Mouse (Mus musculus) left cerebral cortex, adult 2 months (tissue): Measurements from ENCODE around the gene Ttc21a. TPM values are rescaled to one million over a fixed set of nuclear protein-coding genes. Genes with fewer than 3 reads are reported as not detected.

Experiments
- DNase-seq, 2 experiments: peaks; one replicate each; pipeline ENCODE4 v3.0.0; 2021 to 2022; ENCODE audit warnings: low spot score in 2 of 2, mixed read lengths in 1 of 2; ENCODE audit errors: extremely low spot score in 1 of 2
- H3K27ac ChIP-seq: fragments of 200-600 bp; 2 replicates; pipeline ENCODE4 v1.8.1; 2022
- H3K4me3 ChIP-seq: fragments of 200-600 bp; 2 replicates; pipeline ENCODE4 v1.8.1; 2022
- CTCF ChIP-seq: fragments of 200-600 bp; IDR thresholded peaks from 2 replicates; pipeline ENCODE4 v1.8.1; 2022; ENCODE audit warnings: antibody characterized with exemption, mild to moderate bottlenecking, moderate library complexity
- intact Hi-C: fragments of 180-260 bp; cut with DNase I; formaldehyde crosslinking; loops from one replicate; pipeline ENCODE4 v1.15.1; 2025
- total RNA-seq, 2 experiments: library from RNA; stranded (reverse); gene quantifications; 2 replicates each; pipeline ENCODE4 v1.2.3; 2021

The Ttc21a gene
- total RNA-seq, 2 experiments from 2014 or later, result 0.45 to 0.77 TPM

DNA sequence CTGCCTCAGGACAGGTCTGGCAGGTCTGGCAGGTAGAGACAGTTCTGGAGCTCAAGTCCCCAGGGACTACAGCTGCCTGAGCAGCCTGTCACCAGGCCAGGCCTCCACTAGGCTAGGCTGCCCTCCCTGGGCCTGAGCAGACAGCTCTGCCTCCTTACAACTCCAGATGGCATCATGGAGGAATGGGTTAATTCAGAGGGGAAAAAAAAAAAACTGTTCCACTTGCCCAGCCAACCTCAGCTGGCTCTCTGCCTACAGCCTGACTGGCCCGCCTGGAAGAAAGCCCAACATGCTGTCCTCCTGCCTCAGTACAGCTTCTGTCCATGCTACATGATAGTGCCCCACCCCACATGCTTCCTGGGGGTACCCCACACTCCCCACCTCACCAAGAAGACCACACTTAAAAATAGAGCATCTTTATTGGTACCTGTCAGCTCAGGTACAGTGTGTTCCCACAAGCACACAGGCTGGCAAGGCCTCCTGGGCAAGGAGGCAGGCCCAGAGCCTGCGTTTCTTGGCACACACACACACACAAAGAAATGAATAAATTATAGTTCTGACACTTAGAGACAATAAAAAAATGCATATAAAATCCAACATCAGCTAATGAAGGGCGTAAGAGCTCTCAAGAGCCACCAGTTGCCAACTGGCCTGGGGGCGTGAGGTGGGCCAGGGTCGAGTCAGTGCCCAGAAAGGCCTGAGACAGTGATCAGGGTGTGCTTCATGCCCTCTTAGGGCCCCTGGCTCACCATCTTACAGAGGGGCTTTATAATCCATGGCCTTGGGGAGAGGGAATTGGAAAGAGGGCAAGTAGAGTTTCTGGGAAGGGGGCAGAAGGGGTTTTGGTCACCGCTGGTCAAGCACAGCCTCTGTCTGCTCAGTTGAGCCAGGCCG is 33.6 kb downstream of the Ttc21a start:
- no peak for TF ChIP-seq CTCF
- no peak overlapping the region for H3K4me3 ChIP-seq
- no peak for DNase-seq
- intact Hi-C loops, result no loop called here
- H3K27ac ChIP-seq, result peak overlapping the region; percentile 7; the same call in 1 of the 2 replicates

DNA sequence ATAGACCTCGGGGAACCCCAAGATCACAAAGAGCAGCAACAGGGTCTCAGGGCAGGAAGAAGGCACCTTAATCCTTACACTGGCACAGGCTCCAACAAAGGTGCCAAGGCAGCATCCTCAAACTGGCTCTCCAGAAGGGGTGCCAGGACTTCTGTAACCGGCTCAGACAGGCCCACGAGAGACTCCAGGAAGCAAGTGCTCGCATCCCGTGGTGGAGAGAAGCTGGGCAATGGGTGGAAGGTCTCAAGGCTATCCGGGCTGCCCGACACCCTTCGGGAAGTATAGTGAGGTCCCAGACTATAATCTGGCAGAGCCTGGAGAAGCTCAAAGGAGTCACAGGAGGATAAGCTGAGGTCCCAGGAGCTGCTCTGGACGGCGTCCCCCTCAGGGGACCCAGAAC is 34.8 kb downstream of the Ttc21a start:
- no peak for TF ChIP-seq CTCF
- intact Hi-C loops, result no loop called here
- no peak overlapping the region for H3K4me3 ChIP-seq
- no peak for DNase-seq
- no peak overlapping the region for H3K27ac ChIP-seq

DNA sequence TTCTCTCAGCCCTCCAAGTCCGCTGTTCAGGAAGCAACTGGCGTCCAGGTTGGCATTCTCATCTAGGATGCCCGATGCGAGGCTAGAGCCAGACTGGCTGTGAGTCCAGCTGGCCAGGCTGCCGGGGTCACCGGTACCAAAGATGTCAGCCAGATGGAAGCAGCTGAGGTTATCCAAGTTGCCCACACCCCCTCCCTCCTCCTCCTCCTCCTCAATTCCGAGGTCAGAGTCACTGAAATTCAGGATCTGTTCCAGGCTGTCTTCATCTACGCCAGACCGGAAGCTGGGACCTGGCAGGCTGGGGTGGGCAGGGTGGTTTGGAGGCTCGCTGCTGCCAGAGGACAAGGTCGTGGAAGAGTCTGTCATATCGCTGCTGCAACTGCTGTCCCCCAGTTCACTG is 35.2 kb downstream of the Ttc21a start:
- DNase-seq, result no peak
- no peak for TF ChIP-seq CTCF
- no peak overlapping the region for H3K27ac ChIP-seq
- intact Hi-C loops, result no loop called here
- no peak overlapping the region for H3K4me3 ChIP-seq

DNA sequence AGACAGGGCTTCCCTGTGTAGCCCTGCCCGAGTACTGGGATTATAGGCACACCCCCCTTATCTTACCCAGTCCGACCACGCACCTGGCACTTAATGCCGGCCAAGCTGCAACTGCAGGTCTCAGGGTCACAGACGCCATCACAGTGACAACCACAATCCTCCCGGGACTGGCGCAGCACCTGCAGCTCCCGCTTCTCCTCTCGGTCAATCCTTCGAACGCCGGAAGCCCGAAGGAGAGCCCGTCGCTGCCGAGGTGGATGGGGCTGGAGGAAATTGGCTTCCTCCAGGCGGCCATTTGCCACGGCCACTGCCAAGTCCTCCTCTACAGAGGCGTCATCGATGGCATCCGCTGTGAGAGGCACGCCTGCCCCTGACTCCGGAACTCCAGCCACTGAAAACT is 35.9 kb downstream of the Ttc21a start:
- TF ChIP-seq CTCF, result no peak
- Histone ChIP-seq H3K4me3 (no peak overlapping the region), H3K27ac (no peak overlapping the region)
- no peak for DNase-seq
- intact Hi-C loops, result no loop called here

DNA sequence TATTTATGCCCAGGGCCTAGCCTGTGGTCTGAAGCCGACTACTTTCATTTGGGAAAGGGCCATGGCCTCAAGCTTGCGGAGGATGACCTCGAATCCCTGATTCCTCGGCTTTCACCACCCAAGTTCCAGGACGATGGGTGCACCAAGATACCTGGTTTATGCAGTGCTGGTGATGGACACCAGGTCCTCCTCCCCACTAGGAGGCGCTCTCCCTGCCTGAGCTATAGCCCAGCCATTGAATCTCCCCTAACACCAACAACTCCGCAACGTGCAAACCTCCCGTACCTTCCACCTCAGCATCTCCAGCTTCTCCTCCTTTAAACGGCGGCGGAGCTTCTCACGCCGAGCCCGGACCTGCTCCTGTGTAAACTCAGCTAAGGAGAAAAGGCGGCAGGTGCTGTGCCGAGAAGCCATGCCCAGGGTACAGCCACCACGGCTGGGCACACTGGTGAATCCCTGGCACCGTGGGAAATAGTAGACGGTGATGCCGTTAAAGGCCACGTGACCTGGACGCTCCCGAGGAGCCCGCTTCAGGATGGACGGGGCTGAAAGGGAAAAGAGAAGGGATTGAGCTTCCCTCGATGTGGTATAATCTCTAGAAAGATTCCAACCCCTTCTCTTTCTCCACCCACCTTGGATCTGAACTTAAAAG is 36.6 kb downstream of the Ttc21a start:
- peak; percentile 49 for TF ChIP-seq CTCF
- no peak for DNase-seq
- Histone ChIP-seq H3K4me3 (no peak overlapping the region), H3K27ac (no peak overlapping the region)
- intact Hi-C loops, result no loop called here

DNA sequence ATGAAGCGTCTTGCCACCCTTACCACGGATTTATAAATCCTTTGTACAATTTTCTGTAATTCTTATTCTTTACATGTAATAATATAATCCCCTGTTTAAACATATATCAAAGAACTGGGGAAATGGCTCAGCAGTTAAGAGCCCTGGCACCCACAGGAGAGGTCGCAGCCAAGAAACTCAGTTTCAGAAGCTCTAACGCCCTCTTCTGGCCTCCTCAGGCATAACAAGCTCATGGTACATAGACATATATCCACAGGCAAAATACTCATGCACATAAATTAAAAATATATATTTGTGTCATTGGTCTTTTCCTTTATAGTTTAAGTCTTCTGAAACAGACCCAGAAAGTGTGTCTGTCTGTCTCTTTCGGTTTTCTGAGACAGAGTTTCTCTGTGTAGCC is 37.2 kb downstream of the Ttc21a start:
- intact Hi-C loops, result no loop called here
- Histone ChIP-seq H3K4me3 (no peak overlapping the region), H3K27ac (no peak overlapping the region)
- TF ChIP-seq CTCF, result peak; percentile 28
- no peak for DNase-seq

DNA sequence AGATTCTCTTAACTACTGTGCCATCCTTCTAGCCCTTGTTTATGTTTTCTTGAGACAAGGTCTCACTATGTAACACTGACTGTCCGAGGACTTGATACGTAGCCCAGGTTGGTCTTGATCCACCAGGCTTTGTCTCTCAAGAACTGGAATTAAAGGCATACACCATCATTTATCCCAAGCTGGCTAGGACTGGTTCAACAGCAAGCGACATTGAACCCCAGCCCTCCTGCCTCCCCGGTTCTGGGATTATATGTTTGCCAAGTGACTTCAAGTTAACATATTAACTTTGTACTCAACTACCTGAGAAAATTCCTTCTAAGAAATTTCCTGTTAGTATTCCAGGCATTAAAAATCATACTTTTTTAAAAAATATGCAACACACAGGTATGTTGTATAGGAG is 37.9 kb downstream of the Ttc21a start:
- TF ChIP-seq CTCF, result no peak
- DNase-seq, result no peak

DNA sequence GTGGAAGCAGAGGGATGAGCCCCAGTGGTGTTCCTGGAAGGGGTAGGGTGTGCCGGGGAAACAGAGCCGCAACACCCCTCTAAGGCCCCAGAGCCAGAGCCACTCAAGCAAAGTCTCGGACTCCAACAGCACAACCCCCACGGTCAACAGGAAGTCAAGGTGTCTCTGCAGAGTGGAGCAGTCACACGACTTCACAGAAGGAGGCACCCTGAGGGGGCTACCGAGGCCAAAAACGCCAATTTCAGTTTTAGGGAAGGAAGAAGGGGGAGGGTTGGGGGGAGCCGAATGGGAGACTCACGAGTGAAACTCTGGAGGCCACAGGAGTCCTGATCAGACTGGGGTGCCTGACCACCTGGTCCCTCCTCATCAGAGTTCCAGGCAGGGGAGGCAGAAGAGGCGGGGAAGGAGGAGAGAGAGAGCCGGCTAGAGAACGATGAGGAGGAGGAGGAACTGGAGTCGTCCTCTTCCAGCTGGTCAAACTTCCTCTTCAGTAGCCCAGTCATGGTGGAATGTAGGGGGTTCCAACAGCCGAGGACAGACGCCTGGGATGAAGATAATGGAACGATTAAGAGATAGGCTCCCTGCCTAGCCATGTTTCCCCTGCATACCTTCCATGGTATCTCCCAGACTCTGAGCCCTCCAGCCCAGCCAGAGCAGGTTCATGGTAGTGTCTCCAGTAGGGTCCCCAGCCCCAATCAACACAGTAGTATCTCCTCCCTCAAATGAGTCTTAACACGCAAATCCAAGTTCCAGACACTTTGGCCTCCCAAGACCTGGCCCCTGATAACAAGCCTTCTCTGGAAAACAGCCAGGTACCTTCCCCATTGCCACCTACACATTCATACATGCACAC is 39.5 kb downstream of the Ttc21a start:
- DNase-seq, result no peak
- no peak for TF ChIP-seq CTCF
- intact Hi-C loops, result no loop called here
- Histone ChIP-seq H3K27ac (peak overlapping the region; percentile 47; the same call in 1 of the 2 replicates), H3K4me3 (no peak overlapping the region)

More for the DNA sequence above, 37.9 kb downstream of the Ttc21a start:
- H3K27ac ChIP-seq, result no peak overlapping the region
- H3K4me3 ChIP-seq, result no peak overlapping the region
- intact Hi-C loops, result no loop called here

DNA sequence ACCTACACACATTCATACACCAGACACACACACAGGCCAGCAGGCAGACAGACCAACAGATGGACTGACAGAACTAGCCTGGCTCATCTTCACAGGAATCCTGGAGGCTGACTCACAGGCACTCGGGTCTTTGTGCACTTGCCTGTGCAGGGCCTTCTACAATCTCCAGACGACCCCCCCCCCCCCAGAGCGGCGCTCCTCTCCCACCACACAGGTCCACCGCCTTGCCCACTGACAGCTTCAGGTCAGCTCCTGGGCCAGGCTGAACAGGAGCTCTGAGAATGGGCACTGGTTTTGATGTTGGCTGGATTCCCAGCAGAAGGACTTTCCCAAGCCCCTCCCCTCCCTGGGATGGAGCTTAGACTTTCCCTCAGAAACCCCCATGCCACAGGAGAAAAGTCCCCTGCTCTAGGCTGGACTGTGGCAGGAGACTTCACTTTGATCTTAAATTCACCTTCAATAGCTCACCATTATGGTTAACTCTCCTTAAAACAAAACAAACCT is 40.2 kb downstream of the Ttc21a start:
- Histone ChIP-seq H3K27ac (peak overlapping the region; percentile 69), H3K4me3 (0 out of 2 replicates have a peak overlapping the region, but pooled peaks have one; percentile 6)
- DNase-seq, result no peak
- intact Hi-C loops, result no loop called here
- no peak for TF ChIP-seq CTCF

DNA sequence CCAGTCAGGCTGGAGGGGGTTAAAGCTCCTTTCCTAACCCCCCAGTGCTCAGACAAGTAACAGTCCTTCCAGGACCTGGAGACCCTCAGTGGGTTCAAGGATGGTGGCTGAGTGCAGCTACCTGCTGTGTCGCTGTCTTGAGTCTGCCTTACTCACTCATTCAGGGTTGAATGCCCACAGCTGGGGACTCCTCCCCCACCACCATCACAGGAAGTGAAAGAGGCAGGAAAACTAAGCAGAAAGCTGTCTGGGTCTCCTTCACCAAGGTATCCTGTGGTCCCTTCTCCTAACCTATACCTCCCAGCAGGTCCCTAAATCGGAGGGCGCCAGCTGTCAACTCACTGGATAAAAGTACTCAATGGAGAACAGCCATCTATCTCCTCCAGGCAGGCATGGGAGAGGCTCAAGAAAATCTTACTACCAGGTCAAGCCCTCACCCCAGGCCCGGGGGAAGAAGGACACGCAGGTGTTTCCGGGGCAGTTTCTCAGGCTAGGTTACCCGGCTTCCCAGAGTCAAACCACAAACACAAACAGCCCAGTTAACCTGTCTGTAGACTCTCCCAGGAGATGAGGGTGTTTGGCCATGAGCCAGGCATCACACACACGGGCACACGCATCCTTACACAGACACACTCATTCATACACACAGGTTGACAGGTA is 40.9 kb downstream of the Ttc21a start:
- no peak for DNase-seq
- intact Hi-C loops, result no loop called here
- TF ChIP-seq CTCF, result no peak
- peak overlapping the region; percentile 69 for H3K27ac ChIP-seq
- no peak overlapping the region for H3K4me3 ChIP-seq

DNA sequence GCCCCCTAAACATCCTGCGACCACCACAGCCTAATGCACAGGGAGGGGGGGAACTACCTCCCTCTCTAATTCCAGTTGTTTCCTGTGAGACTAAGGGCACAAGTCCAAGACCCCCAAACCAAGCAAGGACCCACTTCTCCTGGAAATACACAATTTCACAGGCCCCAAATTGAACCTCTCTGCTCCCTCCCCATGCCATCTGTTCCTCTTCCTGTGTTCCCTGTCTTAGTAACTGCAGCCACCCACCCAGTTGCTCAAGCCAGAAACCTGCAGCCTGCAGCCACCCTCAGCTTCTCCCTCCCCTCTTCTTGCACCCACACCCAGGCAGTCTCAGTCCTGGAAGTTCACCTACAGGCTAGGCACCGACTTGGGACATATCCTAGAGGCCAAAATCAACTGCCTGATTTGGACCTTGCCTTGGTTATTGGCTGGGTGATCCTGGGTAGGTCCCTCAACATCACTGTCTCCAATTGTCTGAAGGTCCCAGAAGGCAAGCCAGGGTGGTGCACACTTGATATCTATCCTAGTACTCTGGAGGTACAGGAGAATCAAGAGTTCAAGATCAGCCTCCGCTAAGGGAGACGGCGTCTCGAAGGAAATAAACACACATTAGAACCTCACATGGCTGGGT is 41.5 kb downstream of the Ttc21a start:
- intact Hi-C loops, result no loop called here
- Histone ChIP-seq H3K27ac (peak overlapping the region; percentile 69), H3K4me3 (no peak overlapping the region)
- peak; percentile 56 to 65 for DNase-seq
- TF ChIP-seq CTCF, result no peak
